Mouse (Mus musculus) stomach, postnatal 0 days (tissue): ENCODE results near the gene Klhl22.

Source experiments
- CTCF ChIP-seq: IDR thresholded peaks from 2 replicates; pipeline ENCODE4 v1.5.1; 2016; ENCODE audit warnings: antibody characterized with exemption, low read depth, mild to moderate bottlenecking, moderate library complexity
- EP300 ChIP-seq: optimal IDR thresholded peaks from 2 replicates; pipeline ENCODE3; 2016; ENCODE audit warnings: antibody characterized with exemption

GRCm38 (mm10) chr16:17761074-17761473 is 1.7 kb downstream of the Klhl22 start:
- no peak for TF ChIP-seq CTCF
- no peak for TF ChIP-seq EP300
